Mouse (Mus musculus) kidney, postnatal 25 days (tissue): Measurements from ENCODE around the gene Slc25a24.

ENCODE experiments used
- DNase-seq, 2 experiments: peaks; one replicate each; pipeline ENCODE4 v3.0.0; 2021; ENCODE audit warnings: mixed read lengths in 2 of 2

Gene Slc25a24

DNA sequence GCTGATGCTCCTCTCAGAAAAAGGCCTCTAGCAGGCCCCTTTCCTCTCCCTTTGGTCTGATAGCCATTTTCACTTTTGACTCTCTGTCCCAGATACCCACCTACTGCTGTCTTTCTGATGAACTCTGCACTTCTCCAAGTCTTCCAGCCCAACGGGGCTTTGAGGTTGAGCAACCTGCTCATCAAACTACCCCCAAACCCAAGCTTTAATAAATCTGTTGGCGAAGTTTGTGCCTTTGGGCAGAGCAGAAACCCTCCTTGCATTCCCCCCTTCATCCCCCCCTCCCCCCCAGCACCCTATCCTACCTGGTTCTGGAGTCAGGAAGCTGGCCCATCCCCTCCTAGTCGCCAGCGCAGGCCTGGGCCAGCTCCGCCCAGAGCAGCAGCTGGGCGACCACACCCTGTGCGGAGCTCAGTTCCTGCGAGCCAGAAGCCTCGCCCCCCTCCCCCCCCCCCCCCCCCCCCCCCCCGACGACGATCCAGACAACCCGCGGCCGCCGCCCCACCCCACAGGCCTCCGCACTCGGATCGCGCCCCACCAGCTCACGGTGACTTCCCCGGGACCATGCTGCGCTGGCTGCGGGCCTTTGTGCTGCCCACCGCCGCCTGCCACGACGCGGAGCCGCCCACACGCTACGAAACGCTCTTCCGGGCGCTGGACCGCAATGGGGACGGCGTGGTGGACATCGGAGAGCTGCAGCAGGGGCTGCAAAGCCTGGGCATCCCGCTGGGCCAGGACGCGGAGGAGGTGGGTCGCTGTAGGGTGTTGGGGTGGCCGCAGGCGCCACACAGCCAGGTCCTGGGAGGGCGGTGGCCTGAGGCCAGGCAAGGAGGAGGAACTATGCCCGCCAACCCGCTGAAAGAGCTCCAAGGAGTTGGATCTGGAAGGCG lies at the start of gene Slc25a24:
Gene Slc25a24 (plus strand): TSS at position 509 of the 890 bp plus-strand sequence.
- DNase-seq = peak; percentile 50 to 69

- DNase-seq = no peak
Measured at GRCm38 (mm10) chr3:109080169-109080568, 42.8 kb upstream of the Slc25a24 start, which contains the start of gene Slc25a54. Gene Slc25a54 (plus strand): TSS chr3:109080469.

- no peak for DNase-seq
Measured at GRCm38 (mm10) chr3:109084418-109084817, 38.5 kb upstream of the Slc25a24 start.

DNA sequence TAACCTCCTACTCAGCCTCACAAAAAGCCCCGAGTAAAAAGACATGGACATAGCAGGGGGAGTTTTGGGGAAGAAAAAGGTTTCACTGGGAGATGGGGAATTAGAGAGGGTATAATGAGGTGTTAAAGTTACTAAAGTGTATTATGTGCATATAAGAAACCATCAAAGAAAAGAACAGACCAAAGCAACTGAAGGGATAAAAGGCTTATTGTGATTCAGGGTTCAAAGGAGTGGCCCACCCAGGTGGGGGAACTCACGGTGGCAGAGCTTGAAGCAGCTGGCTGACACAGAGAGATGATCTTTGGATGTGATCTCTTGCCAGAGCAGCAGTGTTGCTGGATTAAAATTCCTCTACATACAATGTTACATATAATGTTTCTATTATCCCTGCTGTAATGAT lies 34.5 kb upstream of the Slc25a24 start:
- DNase-seq = no peak

GRCm38 (mm10) chr3:109104702-109105101 lies 18.2 kb upstream of the Slc25a24 start:
- DNase-seq = no peak

- DNase-seq = no peak
Measured at GRCm38 (mm10) chr3:109117136-109117535, 5.8 kb upstream of the Slc25a24 start.

GRCm38 (mm10) chr3:109119562-109119961 lies 3.4 kb upstream of the Slc25a24 start:
- DNase-seq = no peak

- no peak for DNase-seq
Measured at GRCm38 (mm10) chr3:109119973-109120372, 3.0 kb upstream of the Slc25a24 start.

DNA sequence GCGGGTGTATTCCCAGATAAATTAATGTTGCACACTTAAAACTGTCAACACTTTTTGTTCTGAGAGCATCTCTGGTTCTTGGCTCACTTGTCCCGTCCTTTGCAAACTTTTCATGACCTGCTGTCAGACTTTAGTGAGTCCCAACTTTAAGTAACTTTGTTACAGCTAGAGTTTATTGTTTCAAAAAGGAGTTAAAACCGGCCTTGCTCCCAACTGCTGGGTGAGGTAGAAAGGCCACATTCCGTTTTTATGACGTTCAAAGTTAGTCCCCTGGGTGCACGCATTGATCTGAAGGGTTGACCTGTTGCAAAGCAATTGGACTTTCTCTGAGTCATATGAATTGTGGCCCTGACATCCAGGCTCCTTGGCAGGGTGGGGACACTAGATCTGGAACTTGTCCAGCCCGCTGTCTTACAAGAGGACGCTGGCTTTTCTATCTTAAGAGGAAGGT lies 607 bp downstream of the Slc25a24 start:
- DNase-seq = peak; percentile 63

DNA sequence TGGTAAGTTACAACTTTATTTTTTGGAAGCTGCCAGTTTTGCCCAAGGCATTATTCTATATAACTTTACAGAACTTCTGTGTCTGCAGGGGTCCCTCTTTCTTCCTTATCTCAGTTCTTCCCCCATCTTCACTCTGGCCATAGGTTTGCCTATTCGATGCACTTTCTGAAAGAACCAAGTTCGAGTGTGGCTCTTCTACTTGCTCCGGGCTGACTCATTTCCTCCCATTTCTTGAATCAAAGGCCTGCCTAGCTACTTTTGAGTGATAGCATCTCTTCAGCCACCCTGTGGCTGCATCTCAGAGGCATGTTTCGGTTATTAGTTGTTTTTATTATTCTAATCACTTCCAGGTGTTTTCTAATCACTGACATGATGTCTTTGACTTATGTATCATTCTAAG lies 1.1 kb downstream of the Slc25a24 start:
- DNase-seq = no peak

DNA sequence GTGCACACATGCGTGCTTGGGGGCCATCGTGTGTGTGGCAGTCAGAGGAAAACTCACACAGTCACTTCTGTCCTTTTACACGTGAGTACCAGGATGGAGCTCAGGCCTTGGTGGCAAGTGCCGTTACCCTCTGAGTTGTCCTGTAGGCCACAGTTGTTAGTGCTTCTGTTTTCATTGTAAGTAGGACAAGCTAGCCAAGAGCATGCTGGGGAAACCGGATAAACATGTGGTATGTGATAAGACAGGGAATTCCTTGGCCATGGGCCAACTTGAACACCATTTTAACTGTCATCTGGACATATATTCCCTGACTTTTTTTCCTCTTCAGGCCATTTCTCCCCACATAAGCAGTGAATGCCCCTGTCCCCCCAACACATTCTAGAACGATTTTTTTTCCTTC lies 2.6 kb downstream of the Slc25a24 start:
- no peak for DNase-seq

GRCm38 (mm10) chr3:109129768-109130167 lies 6.8 kb downstream of the Slc25a24 start:
- DNase-seq = no peak

DNA sequence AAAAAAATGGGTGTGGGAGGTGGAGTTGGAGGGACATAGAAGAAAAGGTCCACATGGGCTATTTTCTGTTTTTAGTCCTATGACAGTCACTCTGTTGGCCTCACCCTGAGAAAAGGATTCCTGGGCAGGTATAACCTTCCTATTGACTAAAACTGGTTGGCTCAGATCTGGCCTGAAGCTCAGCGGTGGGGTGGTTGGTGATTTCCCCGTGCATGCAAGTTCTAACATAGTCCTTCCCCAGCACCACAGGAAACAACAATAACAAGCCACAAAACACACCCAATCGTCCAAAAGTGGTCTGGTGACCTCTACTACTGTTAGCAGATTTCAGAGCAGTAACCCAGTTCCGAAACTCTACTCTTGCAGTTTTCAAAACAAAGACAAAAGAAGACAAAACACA lies 10.0 kb downstream of the Slc25a24 start:
- DNase-seq = no peak

DNA sequence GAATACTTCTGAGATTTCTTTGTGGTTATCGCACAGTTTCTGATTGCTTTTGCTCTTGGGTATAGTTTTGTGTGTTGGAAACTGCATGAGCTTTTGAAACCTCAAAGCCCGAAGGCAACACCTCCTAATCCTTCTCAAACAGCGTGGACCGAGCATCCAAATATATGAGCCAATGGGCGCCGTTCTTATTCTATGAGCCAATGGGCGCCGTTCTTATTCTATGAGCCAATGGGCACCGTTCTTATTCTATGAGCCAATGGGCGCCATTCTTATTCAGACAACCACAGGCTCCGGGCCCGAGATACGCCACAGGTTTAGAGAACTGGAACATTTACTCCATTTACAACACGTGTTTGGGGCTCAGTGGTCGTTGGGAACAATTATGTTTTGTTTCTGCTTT lies 11.1 kb downstream of the Slc25a24 start:
- DNase-seq = no peak

DNA sequence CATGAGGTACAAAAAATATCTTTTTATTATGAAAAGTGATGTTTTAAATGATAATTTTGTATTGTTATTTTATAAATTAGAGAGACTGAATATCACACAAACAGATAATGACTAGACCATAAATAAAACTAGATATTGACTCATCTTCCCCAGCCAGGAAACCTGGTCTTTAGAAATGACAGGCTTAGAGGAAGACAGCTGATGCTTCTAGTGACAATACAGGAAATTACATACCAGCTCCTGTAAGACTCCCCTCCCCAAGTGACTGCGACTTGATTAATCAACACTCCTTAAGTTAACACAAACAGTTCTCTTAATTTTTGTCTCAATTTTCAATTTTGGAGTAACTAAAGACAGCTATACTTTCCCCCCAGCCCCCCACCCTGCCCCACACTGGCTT lies 12.4 kb downstream of the Slc25a24 start:
- no peak for DNase-seq

DNA sequence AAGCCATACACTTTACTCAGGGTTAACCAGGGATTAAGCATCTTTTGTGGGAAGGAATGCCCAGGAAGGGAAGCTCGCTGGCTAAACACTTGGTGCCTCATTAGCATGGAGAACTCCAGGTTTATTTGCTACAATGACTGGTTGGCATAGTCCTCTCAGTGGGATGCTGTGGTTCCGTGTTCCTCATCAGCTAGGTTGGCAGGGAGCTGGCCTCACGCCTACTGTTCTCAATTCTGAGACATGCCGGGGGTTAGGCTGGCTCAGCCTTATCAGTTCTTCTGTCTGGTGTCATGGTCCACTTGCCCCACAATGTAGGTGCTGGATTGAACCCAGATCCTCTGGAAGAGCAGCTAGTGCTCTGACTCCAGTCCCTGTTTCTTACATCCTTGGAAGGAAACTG lies 29.6 kb downstream of the Slc25a24 start:
- DNase-seq = no peak

DNA sequence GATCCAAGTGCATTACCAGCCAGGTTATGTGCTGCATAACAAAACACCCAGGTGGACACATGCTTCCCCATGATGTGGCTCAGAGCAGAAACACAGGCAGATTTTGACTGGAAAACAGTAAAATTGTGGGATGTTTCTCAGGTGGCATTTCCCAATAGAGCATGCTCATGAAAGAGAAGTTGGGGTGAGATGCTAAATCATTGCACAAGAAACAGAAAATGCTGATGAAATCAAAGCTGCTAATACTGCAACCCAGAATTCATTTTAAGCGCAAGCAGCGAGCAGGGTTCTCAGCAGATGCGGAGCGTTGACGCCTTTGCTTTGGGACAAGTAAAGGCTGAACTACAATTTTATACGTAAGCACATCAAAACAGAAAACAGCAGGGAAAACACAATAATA lies 30.5 kb downstream of the Slc25a24 start:
- DNase-seq = no peak

GRCm38 (mm10) chr3:109155926-109156669 lies 33.1 kb downstream of the Slc25a24 start:
- no peak for DNase-seq

- no peak for DNase-seq
Measured at GRCm38 (mm10) chr3:109157481-109157880, 34.5 kb downstream of the Slc25a24 start.

DNA sequence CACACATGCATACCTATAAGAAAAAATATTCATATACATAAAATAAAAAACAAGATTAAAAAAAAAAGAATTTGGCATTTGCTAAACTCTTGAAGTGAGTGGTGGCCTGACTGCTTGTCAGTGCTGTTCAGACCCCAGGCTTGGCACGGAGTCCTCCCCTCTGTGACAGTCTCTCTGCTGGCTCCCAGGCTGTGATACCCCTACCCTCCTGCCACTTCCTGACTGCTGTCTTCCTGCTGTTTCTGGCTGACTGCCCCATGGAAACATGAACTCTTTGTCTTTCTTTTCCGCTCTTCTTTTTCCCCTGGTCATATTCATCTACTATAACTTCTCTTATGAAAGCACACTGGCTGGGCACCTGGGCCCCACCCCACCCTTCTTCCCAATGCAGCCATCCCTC lies 41.1 kb downstream of the Slc25a24 start:
- DNase-seq = no peak

DNA sequence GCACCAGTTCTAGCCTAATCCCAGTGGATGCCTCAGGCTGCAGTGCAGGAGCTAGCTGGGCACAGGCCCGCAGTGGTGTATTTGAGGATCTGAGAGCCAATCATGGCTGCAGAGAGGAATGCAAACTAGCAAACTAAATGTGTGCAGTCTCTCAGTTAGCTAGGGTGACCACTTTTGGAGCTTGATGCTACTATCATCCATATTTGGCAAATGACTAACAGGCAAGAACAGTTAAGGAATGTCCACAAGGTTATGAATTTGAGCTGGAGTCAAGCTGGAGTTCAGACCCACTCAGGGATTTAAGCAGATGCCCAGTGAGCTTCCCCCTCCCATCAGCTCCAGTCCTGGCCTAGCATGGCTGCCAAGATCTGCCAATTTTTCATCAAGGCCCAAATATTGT lies 41.7 kb downstream of the Slc25a24 start:
- DNase-seq = no peak

DNA sequence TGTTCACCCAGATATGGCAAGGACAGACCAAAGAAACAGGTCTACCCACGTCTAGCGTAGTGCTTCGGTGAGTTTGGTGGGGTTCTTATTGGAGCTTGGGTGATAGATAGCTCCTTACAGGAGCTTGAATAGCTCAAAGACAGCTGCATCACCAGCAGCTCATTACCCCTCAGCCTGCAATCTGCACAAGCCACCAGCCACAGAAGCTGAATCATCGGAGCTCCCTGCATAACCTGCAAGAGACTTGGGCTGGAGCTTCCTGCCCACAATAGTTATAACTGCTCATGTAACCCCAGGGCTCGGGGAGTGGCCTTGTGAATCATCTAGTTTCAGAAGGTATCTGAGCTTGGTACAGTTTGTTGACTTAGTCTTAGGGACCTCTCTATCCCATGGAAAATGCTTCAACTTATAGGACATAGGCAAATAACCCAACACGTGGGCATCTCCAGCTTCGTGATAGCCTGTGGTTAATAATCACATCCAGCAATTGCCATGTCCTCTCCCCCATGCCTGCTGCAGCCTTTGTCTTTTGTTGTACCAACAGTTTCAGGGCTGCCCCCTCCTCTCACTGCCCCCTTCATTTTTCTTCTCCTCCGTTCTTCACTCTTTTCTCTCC lies 42.4 kb downstream of the Slc25a24 start:
- DNase-seq = no peak

- no peak for DNase-seq
Measured at GRCm38 (mm10) chr3:109169121-109169520, 46.2 kb downstream of the Slc25a24 start.
